29 mouse cellular contexts compared by ENCODE assay signal in genomic region chr6:71333031-71333430, GRCm38 (mm10). TPM values are rescaled to one million over a fixed set of nuclear protein-coding genes. Genes with fewer than 3 reads are reported as not detected.
DNase-seq lines count a peak whose midpoint lies in the region; ATAC-seq and TF ChIP-seq lines count a peak whose summit lies in the region.
"Had no signal": no experiment of that assay in that cellular context is flagged by ENCODE, and none has a peak within 500 bp of the region (broad histone marks: within the 10 kb centered on the region; RNA-seq: fewer than 3 reads in every experiment).

No protein-coding gene starts in this region.

- DNase-seq in liver, adult 2 months (ENCODE audit: extremely low read depth, low read depth, low spot score) = peak; percentile 4
- no peak for DNase-seq in liver
- peak; percentile 68 for DNase-seq in thymus, adult 2 months
- no peak for DNase-seq in thymus, postnatal 10 days (ENCODE audit: low spot score in 2 of 2)
- DNase-seq in thymus, postnatal 36 days = peak; percentile 64 to 73
- DNase-seq: adrenal gland, postnatal 10 days; adrenal gland, postnatal 36 days; B cell, adult 2 months; cerebellum, adult 18-20 months; cerebellum, adult 9-10 months; cerebellum, postnatal 14 days; gastrocnemius, postnatal 25 days; heart, adult 2 months; heart, postnatal 36 days had no signal

- no peaks in the 10 kb centered on the region for H3K27me3 ChIP-seq in liver, adult 2 months (ENCODE audit: control insufficient read depth, insufficient read depth, low read length)
- no peaks in the 10 kb centered on the region for H3K27me3 ChIP-seq in thymus, adult 2 months (ENCODE audit: control insufficient read depth, insufficient read depth, low read length)
- H3K27me3 ChIP-seq in forebrain, embryonic 12.5 days = no peaks in the 10 kb centered on the region
- H3K27me3 ChIP-seq in midbrain, embryonic 16.5 days (ENCODE audit: control insufficient read depth, insufficient read depth, low read depth, low read length) = no peaks in the 10 kb centered on the region
- H3K27me3 ChIP-seq: CH12.LX; embryonic facial prominence, embryonic 12.5 days; embryonic facial prominence, embryonic 15.5 days; forebrain, embryonic 15.5 days; heart, embryonic 13.5 days; hindbrain, embryonic 13.5 days had no signal

- H3K4me1 ChIP-seq in liver, adult 2 months (ENCODE audit: control insufficient read depth, insufficient read depth, low read length) = no peaks in the 10 kb centered on the region
- H3K4me1 ChIP-seq in thymus, adult 2 months (replicated peaks; ENCODE audit: control insufficient read depth, insufficient read depth, low read length) = peaks cover 60% of the 10 kb centered on the region
- no peaks in the 10 kb centered on the region for H3K4me1 ChIP-seq in forebrain, embryonic 12.5 days
- no peaks in the 10 kb centered on the region for H3K4me1 ChIP-seq in midbrain, embryonic 16.5 days (ENCODE audit: control insufficient read depth, insufficient read depth, low read length)
- H3K4me1 ChIP-seq: embryonic facial prominence, embryonic 12.5 days; embryonic facial prominence, embryonic 15.5 days; forebrain, embryonic 15.5 days; heart, embryonic 10.5 days; heart, embryonic 13.5 days; hindbrain, embryonic 13.5 days had no signal

- WGBS in liver, adult 2 months = 85% methylated on average over 3 of the region's 3 CpGs
- whole genome bisulfite sequencing in thymus, adult 2 months = 7% methylated on average over 3 of the region's 3 CpGs
- WGBS in forebrain, embryonic 12.5 days = 60% methylated on average over 3 of the region's 3 CpGs
- 78% methylated on average over 3 of the region's 3 CpGs for WGBS in midbrain, embryonic 16.5 days

- no peak overlapping the region for H3K4me3 ChIP-seq in liver, adult 2 months (ENCODE audit: insufficient read depth, low read depth, low read length)
- H3K4me3 ChIP-seq in thymus, adult 2 months (ENCODE audit: control insufficient read depth, insufficient read depth, low read length) = peak overlapping the region; percentile 37
- H3K4me3 ChIP-seq in forebrain, embryonic 12.5 days (replicated peaks) = no peak overlapping the region
- no peak overlapping the region for H3K4me3 ChIP-seq in midbrain, embryonic 16.5 days (ENCODE audit: low read depth, low read length)
- H3K4me3 ChIP-seq: embryonic facial prominence, embryonic 12.5 days; embryonic facial prominence, embryonic 15.5 days; forebrain, embryonic 15.5 days; heart, adult 2 months; heart, embryonic 10.5 days; heart, embryonic 13.5 days; hindbrain, embryonic 10.5 days; hindbrain, embryonic 13.5 days had no signal

- no peak for TF ChIP-seq CTCF in liver, adult 2 months (IDR thresholded peaks at IDR 0.05; ENCODE audit: low read depth, low read length)
- TF ChIP-seq CTCF in thymus, adult 2 months (IDR thresholded peaks at IDR 0.05; ENCODE audit: borderline replicate concordance, control insufficient read depth, extremely low read depth, insufficient read depth, low read length, poor library complexity) = no peak

- H3K36me3 ChIP-seq in liver, adult 2 months (ENCODE audit: control insufficient read depth, insufficient read depth, low read length) = no peaks in the 10 kb centered on the region
- peaks cover 89% of the 10 kb centered on the region for H3K36me3 ChIP-seq in thymus, adult 2 months (ENCODE audit: control insufficient read depth, insufficient read depth, low read length)
- no peaks in the 10 kb centered on the region for H3K36me3 ChIP-seq in forebrain, embryonic 12.5 days (replicated peaks)
- H3K36me3 ChIP-seq in midbrain, embryonic 16.5 days (ENCODE audit: control insufficient read depth, insufficient read depth, low read length) = no peaks in the 10 kb centered on the region
- H3K36me3 ChIP-seq: embryonic facial prominence, embryonic 12.5 days; embryonic facial prominence, embryonic 15.5 days; forebrain, embryonic 15.5 days; G1E; heart, embryonic 10.5 days; heart, embryonic 13.5 days; hindbrain, embryonic 10.5 days; hindbrain, embryonic 13.5 days had no signal

- H3K79me2 ChIP-seq in liver, adult 2 months (ENCODE audit: control insufficient read depth, insufficient read depth, low read length) = no peaks in the 10 kb centered on the region

- no peak overlapping the region for H3K27ac ChIP-seq in liver, adult 2 months (replicated peaks; ENCODE audit: insufficient read depth, low read depth, low read length)
- H3K27ac ChIP-seq in thymus, adult 2 months (ENCODE audit: control insufficient read depth, insufficient read depth, low read length) = peak overlapping the region; percentile 98
- H3K27ac ChIP-seq in forebrain, embryonic 12.5 days = no peak overlapping the region
- no peak overlapping the region for H3K27ac ChIP-seq in midbrain, embryonic 16.5 days (ENCODE audit: low read length)
- H3K27ac ChIP-seq: embryonic facial prominence, embryonic 12.5 days; embryonic facial prominence, embryonic 15.5 days; forebrain, embryonic 15.5 days; heart, adult 2 months; heart, embryonic 10.5 days; heart, embryonic 13.5 days; hindbrain, embryonic 10.5 days; hindbrain, embryonic 13.5 days had no signal

- TF ChIP-seq POLR2A in liver, adult 2 months (IDR thresholded peaks at IDR 0.05; ENCODE audit: extremely low read depth, insufficient read depth, low read length) = no peak
- 0 out of 2 replicates have a peak, but pooled peaks have one; percentile 14 for TF ChIP-seq POLR2A in thymus, adult 2 months (IDR thresholded peaks at IDR 0.05; ENCODE audit: control insufficient read depth, extremely low read depth, insufficient read depth, low read length, poor library complexity)

- H3K4me2 ChIP-seq in forebrain, embryonic 12.5 days = no peak overlapping the region
- no peak overlapping the region for H3K4me2 ChIP-seq in midbrain, embryonic 16.5 days (ENCODE audit: low read length)
- H3K4me2 ChIP-seq: embryonic facial prominence, embryonic 12.5 days; embryonic facial prominence, embryonic 15.5 days; forebrain, embryonic 15.5 days; heart, embryonic 13.5 days; hindbrain, embryonic 13.5 days had no signal

- no peak for ATAC-seq in forebrain, embryonic 12.5 days (ENCODE audit: low FRiP score)
- ATAC-seq in midbrain, embryonic 16.5 days = no peak
- ATAC-seq: forebrain, embryonic 15.5 days; hindbrain, embryonic 16.5 days; Patski had no signal

- no peaks in the 10 kb centered on the region for H3K9me3 ChIP-seq in forebrain, embryonic 12.5 days
- no peaks in the 10 kb centered on the region for H3K9me3 ChIP-seq in midbrain, embryonic 16.5 days (replicated peaks; ENCODE audit: control insufficient read depth, low read length, poor library complexity, severe bottlenecking)
- H3K9me3 ChIP-seq: embryonic facial prominence, embryonic 12.5 days; embryonic facial prominence, embryonic 15.5 days; forebrain, embryonic 15.5 days; G1E; heart, embryonic 10.5 days; heart, embryonic 13.5 days; hindbrain, embryonic 10.5 days; hindbrain, embryonic 13.5 days had no signal

- H3K9ac ChIP-seq in liver, adult 2 months (ENCODE audit: low read depth, low read length) = no peak overlapping the region
- H3K9ac ChIP-seq in forebrain, embryonic 12.5 days = no peak overlapping the region
- no peak overlapping the region for H3K9ac ChIP-seq in midbrain, embryonic 16.5 days (ENCODE audit: low read depth, low read length)
- H3K9ac ChIP-seq: embryonic facial prominence, embryonic 12.5 days; embryonic facial prominence, embryonic 15.5 days; forebrain, embryonic 15.5 days; heart, embryonic 13.5 days; hindbrain, embryonic 13.5 days had no signal

RNA-seq across cellular contexts. Expression of gene Cd8b1, which starts 10.4 kb away (rescaled TPM):
- 0.18 and 0.20 TPM in 2 replicates for total RNA-seq in liver, adult 2 months (2014; rRNA removed)
- 0.18 and 0.22 TPM in 2 replicates for polyA plus RNA-seq in liver, adult 2 months (2012; rRNA removed)
- polyA plus RNA-seq in thymus, adult 2 months (2012; rRNA removed) = 712 and 845 TPM in 2 replicates
- polyA plus RNA-seq in forebrain, embryonic 12.5 days (2016; fragmentation: Nextera tagmentation; extraction: Ambion mirVana) = not detected in 2 replicates
- polyA plus RNA-seq in midbrain, embryonic 16.5 days (2015; fragmentation: Nextera tagmentation; extraction: Ambion mirVana) = not detected in 2 replicates
- total RNA-seq: gastrocnemius, adult 8-10 months had no signal
- polyA plus RNA-seq: embryonic facial prominence, embryonic 15.5 days; forebrain, embryonic 11.5 days; forebrain, embryonic 15.5 days; G1E; heart, embryonic 10.5 days; hindbrain, embryonic 16.5 days had no signal

RNA-seq across cellular contexts. Expression of gene Smyd1, which starts 11.0 kb away (rescaled TPM):
- 2.0 and 3.7 TPM in 2 replicates for total RNA-seq in liver, adult 2 months (2014; rRNA removed)
- polyA plus RNA-seq in liver, adult 2 months (2012; rRNA removed) = 1.3 and 1.5 TPM in 2 replicates
- 9.6 and 15.1 TPM in 2 replicates for polyA plus RNA-seq in thymus, adult 2 months (2012; rRNA removed)
- 0.18 TPM in 2 replicates for polyA plus RNA-seq in forebrain, embryonic 12.5 days (2016; fragmentation: Nextera tagmentation; extraction: Ambion mirVana)
- polyA plus RNA-seq in midbrain, embryonic 16.5 days (2015; fragmentation: Nextera tagmentation; extraction: Ambion mirVana) = 0.39 and 0.48 TPM in 2 replicates
- polyA plus RNA-seq: G1E had no signal

RNA-seq across cellular contexts. Expression of gene Cd8a, which starts 40.2 kb away (rescaled TPM):
- total RNA-seq in liver, adult 2 months (2014; rRNA removed) = 0.13 and 0.18 TPM in 2 replicates
- polyA plus RNA-seq in liver, adult 2 months (2012; rRNA removed) = 0.12 and 0.22 TPM in 2 replicates
- 883 and 918 TPM in 2 replicates for polyA plus RNA-seq in thymus, adult 2 months (2012; rRNA removed)
- polyA plus RNA-seq in forebrain, embryonic 12.5 days (2016; fragmentation: Nextera tagmentation; extraction: Ambion mirVana) = not detected in 2 replicates
- not detected in 2 replicates for polyA plus RNA-seq in midbrain, embryonic 16.5 days (2015; fragmentation: Nextera tagmentation; extraction: Ambion mirVana)
- total RNA-seq: adrenal gland, postnatal 36 days; gastrocnemius, adult 8-10 months had no signal
- polyA plus RNA-seq: embryonic facial prominence, embryonic 12.5 days; embryonic facial prominence, embryonic 15.5 days; forebrain, embryonic 11.5 days; forebrain, embryonic 15.5 days; G1E; heart, embryonic 10.5 days; heart, embryonic 13.5 days; hindbrain, embryonic 10.5 days; hindbrain, embryonic 13.5 days; hindbrain, embryonic 16.5 days; Patski had no signal

Comparison
In these comparisons a context has a peak if more than half of its experiments do, and no peak if none do; other contexts are left out.
1. DNase-seq: peak in liver, adult 2 months (single experiment), thymus, adult 2 months (single experiment) and thymus, postnatal 36 days (2 of 2); none in liver (single experiment) and thymus, postnatal 10 days (0 of 2).
2. RNA of gene Cd8b1, which starts 10.4 kb away (polyA plus RNA-seq): 712 to 845 TPM in thymus, adult 2 months; 0.18 to 0.22 TPM in liver, adult 2 months, not detected in forebrain, embryonic 12.5 days and not detected in midbrain, embryonic 16.5 days; every median in the first group is over 100 times any median in the second.
3. RNA of gene Cd8a, which starts 40.2 kb away (polyA plus RNA-seq): 883 to 918 TPM in thymus, adult 2 months; 0.12 to 0.22 TPM in liver, adult 2 months, not detected in forebrain, embryonic 12.5 days and not detected in midbrain, embryonic 16.5 days; every median in the first group is over 100 times any median in the second.